Mouse (Mus musculus) forebrain, embryonic 14.5 days (tissue): Measurements from ENCODE around the gene Rnf135. TPM values are rescaled to one million over a fixed set of nuclear protein-coding genes. Genes with fewer than 3 reads are reported as not detected.
A peak's percentile ranks its signal among the peaks of the same experiment; 100 is the strongest.
"Not testable (repeated sequence)": the region's sequence is repeated elsewhere in the genome, so short reads cannot be mapped to it uniquely, and the experiment has no call there.

Experiments used
- ATAC-seq: fragments of 200-750 bp; cut with Nextera tagmentation; 2 replicates; pipeline ENCODE4 v1.8.0; 2017; ENCODE audit warnings: mild to moderate bottlenecking, moderate library complexity
- DNase-seq: peaks from one replicate; pipeline ENCODE4 v3.0.0-alpha.2; 2015; ENCODE audit warnings: low spot score
- H3K27ac ChIP-seq: fragments of 300-500 bp; sonication (generic); 2 replicates; pipeline ENCODE4 v1.5.1; 2014; ENCODE audit warnings: low read depth, mild to moderate bottlenecking, control low read depth, low read length, moderate library complexity
- H3K27me3 ChIP-seq: fragments of 300-500 bp; sonication (generic); replicated peaks from 2 replicates; pipeline ENCODE4 v1.6.1; 2014; ENCODE audit warnings: low read length, control low read depth, mixed read lengths; ENCODE audit not compliant: control insufficient read depth, insufficient read depth
- H3K36me3 ChIP-seq: fragments of 300-500 bp; sonication (generic); 2 replicates; pipeline ENCODE4 v1.6.1; 2014; ENCODE audit warnings: low read length, control low read depth; ENCODE audit not compliant: control insufficient read depth, insufficient read depth
- H3K4me1 ChIP-seq: fragments of 300-500 bp; sonication (generic); 2 replicates; pipeline ENCODE4 v1.6.1; 2014; ENCODE audit warnings: antibody characterized with exemption, low read length, control low read depth; ENCODE audit not compliant: control insufficient read depth, insufficient read depth
- H3K4me2 ChIP-seq: fragments of 300-500 bp; sonication (generic); 2 replicates; pipeline ENCODE4 v1.6.1; 2014; ENCODE audit warnings: mild to moderate bottlenecking, control low read depth, low read length
- H3K4me3 ChIP-seq: fragments of 300-500 bp; sonication (generic); 2 replicates; pipeline ENCODE4 v1.5.1; 2014; ENCODE audit warnings: low read depth, low read length, control low read depth
- H3K9ac ChIP-seq: fragments of 300-500 bp; sonication (generic); 2 replicates; pipeline ENCODE4 v1.6.1; 2014; ENCODE audit warnings: mild to moderate bottlenecking, low read length, control low read depth, moderate library complexity
- H3K9me3 ChIP-seq: fragments of 300-500 bp; sonication (generic); replicated peaks from 2 replicates; pipeline ENCODE4 v1.6.1; 2016; ENCODE audit warnings: low read length, control low read depth, mixed read lengths; ENCODE audit not compliant: control insufficient read depth
- WGBS: fragments of 180-500 bp; shearing (Covaris S2); extraction: QIAGEN DNeasy Blood & Tissue Kit; methylation state at CpG from one replicate; pipeline ENCODE4 v1.1.7; 2014; 5-methylcytosine and 5-hydroxymethylcytosine counted together
- polyA plus RNA-seq: library from polyadenylated mRNA; unstranded; fragments of >200 nt; fragmentation: Nextera tagmentation; extraction: Ambion mirVana; gene quantifications from 2 replicates; pipeline ENCODE4 v1.2.1, GENCODE M21; 2014

Rnf135 gene
- polyA plus RNA-seq, 1 experiment from 2014 or later: 2.4 TPM

DNA sequence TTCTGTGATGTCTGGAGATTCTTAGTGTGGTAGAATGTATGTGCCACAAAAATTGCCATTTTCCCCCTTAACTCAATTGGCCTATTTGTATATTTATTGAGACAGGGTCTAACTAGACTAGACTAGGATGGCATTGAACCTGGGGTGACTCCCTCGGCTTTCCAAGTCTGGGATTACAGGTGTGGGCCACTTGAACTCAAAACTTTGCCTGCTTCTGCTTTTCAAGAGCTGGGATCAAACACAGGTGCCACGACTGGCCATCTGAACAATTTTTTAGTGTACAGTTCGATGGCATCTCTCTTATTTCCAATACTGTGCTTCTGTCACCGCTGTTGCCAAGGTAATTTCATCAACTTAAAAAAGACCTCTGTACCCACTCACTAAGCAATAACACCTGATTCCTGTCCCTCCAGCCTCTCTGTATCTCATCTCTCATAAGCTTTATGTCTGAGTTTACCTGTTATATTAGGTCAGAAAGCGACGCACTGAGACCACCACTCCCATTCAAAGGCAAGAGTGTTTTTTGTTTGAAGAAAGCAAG, 950 bp downstream of the Rnf135 start:
- H3K4me1 ChIP-seq: no peaks in the 10 kb centered on the region
- DNase-seq (no peak), ATAC-seq (no peak)
- H3K36me3 ChIP-seq: no peaks in the 10 kb centered on the region
- H3K9ac ChIP-seq: no peak overlapping the region
- H3K27me3 ChIP-seq: no peaks in the 10 kb centered on the region
- H3K27ac ChIP-seq: no peak overlapping the region
- WGBS: 86% methylated on average over 6 of the region's 6 CpGs
- peak overlapping the region; percentile 63 for H3K4me2 ChIP-seq
- H3K9me3 ChIP-seq: no peaks in the 10 kb centered on the region
- H3K4me3 ChIP-seq: 0 out of 2 replicates have a peak overlapping the region, but pooled peaks have one; percentile 47

DNA sequence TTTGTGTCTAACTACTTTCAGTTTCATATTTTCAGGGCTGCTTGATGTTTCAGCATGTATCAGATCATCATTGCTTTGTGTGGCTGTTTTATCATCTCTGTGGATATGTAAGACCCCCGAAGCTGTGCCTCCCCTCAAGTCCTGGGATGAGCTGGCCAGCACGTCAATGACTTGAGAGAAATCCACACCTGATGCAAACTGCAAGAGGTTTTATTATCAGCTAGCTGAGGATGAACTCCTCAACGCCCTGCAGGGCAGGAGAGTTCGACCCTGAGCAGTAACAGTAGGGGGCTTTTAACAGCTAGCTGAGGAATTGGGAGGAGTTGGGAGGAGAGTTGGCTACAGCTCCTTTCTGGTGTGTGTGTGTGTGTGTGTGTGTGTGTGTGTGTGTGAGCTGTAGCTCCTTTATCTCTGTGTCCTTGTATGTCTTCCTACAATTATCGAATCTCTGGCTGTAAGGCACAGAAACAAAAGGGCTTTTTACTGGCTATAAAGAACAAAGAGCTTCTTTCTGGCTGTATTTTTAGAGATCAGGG, 1.9 kb downstream of the Rnf135 start:
- not testable (repeated sequence) for H3K4me2 ChIP-seq, DNase-seq, H3K4me1 ChIP-seq, ATAC-seq, H3K27me3 ChIP-seq, H3K4me3 ChIP-seq, H3K9me3 ChIP-seq, H3K9ac ChIP-seq, H3K27ac ChIP-seq, H3K36me3 ChIP-seq
- WGBS: 58% methylated on average over 5 of the region's 5 CpGs

DNA sequence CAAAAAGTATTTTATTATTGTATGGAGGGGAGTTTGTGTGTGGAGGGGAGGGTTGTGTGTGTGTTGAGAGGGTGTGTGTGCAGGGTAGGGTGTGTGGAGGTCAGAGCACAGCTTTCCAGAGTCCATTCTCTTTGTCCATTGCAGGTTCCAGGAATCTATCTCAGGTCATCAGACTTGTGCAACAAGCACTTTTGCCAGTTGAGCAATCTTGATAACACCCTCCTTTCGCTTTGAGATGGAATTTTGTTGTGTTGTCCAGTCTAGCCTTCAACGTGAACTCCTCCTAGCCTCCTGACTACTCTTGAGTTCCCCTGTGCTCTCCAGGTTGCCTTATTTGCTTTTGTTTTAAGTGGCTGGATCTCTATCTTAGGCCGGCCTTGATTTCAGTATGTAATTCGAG, 6.6 kb downstream of the Rnf135 start:
- Histone ChIP-seq H3K9me3 (no peaks in the 10 kb centered on the region), H3K36me3 (no peaks in the 10 kb centered on the region), H3K4me1 (no peaks in the 10 kb centered on the region), H3K27me3 (no peaks in the 10 kb centered on the region), H3K9ac (no peak overlapping the region), H3K4me2 (no peak overlapping the region), H3K4me3 (no peak overlapping the region), H3K27ac (no peak overlapping the region)
- no peak for ATAC-seq
- 74% methylated on average over 4 of the region's 4 CpGs for WGBS
- no peak for DNase-seq

DNA sequence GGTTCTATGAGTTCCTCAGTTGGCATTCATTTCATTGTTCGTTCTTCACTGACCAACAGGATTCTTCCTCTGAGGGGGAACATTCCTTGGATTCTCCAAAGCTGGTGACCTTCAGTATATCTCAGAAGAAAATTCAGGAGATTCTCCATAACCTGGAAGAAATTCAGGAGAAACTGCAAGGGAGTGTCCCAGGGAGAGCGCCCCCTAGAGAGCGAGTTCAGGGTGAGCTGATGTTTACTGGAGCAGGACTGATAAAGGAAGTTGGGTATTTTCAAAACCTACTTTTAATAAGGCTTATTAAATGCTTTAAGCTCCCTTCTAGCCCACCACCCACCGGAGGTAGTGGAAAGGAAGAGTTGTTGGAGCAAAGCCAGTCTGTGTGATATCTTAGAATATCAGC, 10.2 kb downstream of the Rnf135 start:
- 66% methylated on average over 4 of the region's 4 CpGs for WGBS
- Histone ChIP-seq H3K4me2 (no peak overlapping the region), H3K27ac (no peak overlapping the region), H3K4me1 (no peaks in the 10 kb centered on the region), H3K9ac (no peak overlapping the region), H3K36me3 (no peaks in the 10 kb centered on the region), H3K27me3 (no peaks in the 10 kb centered on the region), H3K9me3 (no peaks in the 10 kb centered on the region), H3K4me3 (no peak overlapping the region)
- DNase-seq (no peak), ATAC-seq (no peak)

DNA sequence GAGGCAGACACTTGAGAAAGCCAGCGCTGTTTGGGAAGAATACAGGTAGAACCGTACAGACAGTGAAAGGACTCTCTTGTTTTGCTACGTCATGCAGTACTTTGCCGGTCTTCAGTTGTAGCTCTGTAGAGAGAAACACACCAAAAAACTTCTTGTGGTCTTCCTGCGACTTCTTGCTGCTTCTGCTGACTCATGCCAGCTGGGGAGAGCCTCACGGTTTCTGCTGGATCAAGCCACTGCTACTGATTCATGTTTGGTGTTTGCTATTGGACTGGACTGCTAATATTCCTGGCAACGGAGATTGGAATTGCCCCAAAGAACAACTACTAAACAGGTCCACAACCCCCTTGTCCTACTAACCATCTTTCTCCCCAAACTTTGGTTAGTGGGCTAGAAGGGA, 12.7 kb downstream of the Rnf135 start:
- Histone ChIP-seq H3K4me1 (no peaks in the 10 kb centered on the region), H3K4me3 (no peak overlapping the region), H3K27me3 (no peaks in the 10 kb centered on the region), H3K9me3 (no peaks in the 10 kb centered on the region), H3K27ac (no peak overlapping the region), H3K36me3 (no peaks in the 10 kb centered on the region), H3K9ac (no peak overlapping the region), H3K4me2 (no peak overlapping the region)
- 87% methylated on average over 7 of the region's 7 CpGs for WGBS
- no peak for ATAC-seq
- no peak for DNase-seq

DNA sequence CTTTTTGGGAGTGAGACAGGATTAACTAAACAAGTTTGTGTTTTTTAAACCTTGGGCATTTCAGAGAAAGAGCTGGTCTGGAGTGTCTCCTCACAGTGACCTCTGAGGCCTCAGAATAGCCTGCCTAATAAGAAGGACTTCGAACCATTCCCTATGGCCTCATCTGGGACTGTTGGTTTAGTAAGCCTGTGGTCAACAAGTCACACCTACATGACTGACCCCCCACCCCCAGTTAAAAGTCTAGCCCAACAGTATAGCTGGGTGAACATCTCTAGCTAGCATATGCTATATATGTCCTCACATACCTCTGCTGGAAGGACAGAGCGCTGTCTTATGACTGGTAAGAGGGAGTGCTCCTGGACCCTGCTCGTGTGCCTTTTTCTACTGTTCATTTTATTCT, 15.7 kb downstream of the Rnf135 start:
- Histone ChIP-seq H3K27me3 (no peaks in the 10 kb centered on the region), H3K4me1 (no peaks in the 10 kb centered on the region), H3K9ac (no peak overlapping the region), H3K9me3 (no peaks in the 10 kb centered on the region), H3K4me3 (no peak overlapping the region), H3K27ac (no peak overlapping the region), H3K4me2 (no peak overlapping the region), H3K36me3 (no peaks in the 10 kb centered on the region)
- no peak for ATAC-seq
- DNase-seq: no peak
- 94% methylated on average over 3 of the region's 3 CpGs for WGBS

DNA sequence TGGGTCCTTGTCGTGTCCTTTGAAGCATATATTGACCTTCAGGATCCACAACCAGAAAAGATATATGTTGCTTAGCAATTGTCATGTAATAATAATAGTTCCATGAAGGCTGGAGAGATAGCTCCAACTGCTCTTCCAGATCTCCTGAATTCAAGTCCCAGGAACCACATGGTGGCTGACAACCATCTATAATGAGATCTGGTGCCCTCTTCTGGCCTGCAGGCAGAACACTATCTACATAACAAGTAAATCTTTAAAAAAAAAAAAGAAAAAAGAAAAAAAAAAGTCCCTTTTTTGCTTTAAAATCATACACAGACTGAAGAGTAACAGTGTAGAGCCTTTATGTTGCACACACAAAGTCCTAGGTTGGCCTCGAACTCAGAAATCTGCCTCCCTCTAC, 16.1 kb downstream of the Rnf135 start:
- Histone ChIP-seq H3K4me3 (no peak overlapping the region), H3K4me2 (no peak overlapping the region), H3K9me3 (no peaks in the 10 kb centered on the region), H3K27ac (no peak overlapping the region), H3K9ac (no peak overlapping the region), H3K27me3 (no peaks in the 10 kb centered on the region), H3K36me3 (no peaks in the 10 kb centered on the region), H3K4me1 (no peaks in the 10 kb centered on the region)
- DNase-seq: no peak
- 92% methylated on average over 2 of the region's 2 CpGs for WGBS
- ATAC-seq: no peak

DNA sequence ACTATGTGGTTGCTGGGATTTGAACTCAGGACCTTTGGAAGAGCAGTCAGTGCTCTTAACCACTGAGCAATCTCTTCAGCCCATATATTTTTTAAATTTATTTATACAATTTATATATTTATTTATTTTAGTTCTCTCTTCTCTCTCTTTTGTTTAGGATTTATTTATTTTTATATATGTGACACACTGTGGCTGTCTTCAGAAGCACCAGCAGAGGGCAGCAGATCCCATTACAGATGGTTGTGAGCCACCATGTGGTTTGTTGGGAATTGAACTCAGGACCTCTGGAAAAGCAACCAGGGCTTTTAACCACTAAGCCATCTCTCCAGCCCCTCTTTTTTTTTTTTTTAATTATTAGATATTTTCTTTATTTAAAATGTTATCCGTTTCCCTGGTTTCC, 16.7 kb downstream of the Rnf135 start:
- H3K4me2 ChIP-seq: no peak overlapping the region
- H3K36me3 ChIP-seq: no peaks in the 10 kb centered on the region
- H3K4me3 ChIP-seq: no peak overlapping the region
- ATAC-seq (no peak), DNase-seq (peak; percentile 24)
- H3K9me3 ChIP-seq: no peaks in the 10 kb centered on the region
- H3K9ac ChIP-seq: no peak overlapping the region
- H3K27me3 ChIP-seq: no peaks in the 10 kb centered on the region
- WGBS: 62% methylated on average over 1 of the region's 1 CpGs
- no peaks in the 10 kb centered on the region for H3K4me1 ChIP-seq
- H3K27ac ChIP-seq: no peak overlapping the region

DNA sequence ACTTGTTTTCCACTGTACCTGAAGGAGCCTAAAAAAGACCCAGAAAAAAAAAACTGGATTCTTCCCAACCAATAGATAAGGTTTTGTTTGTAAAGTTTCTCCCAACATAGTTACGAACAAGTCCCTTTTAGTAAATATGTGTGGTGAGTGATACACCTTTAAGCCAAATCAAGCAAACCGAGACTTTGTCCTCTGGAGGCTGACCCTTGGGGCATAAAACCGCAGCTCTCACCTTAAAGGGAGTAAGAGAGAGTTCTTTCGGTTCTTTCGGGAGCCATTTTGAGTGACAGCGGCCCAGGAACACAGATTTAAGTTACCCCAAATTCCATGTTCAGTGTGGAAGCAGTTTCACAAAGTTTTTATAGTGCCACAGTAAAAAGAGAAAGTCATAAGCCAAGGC, 18.6 kb downstream of the Rnf135 start:
- H3K27me3 ChIP-seq: no peaks in the 10 kb centered on the region

More for the DNA sequence above, 18.6 kb downstream of the Rnf135 start:
- Histone ChIP-seq H3K4me2 (no peak overlapping the region), H3K36me3 (no peaks in the 10 kb centered on the region), H3K9ac (no peak overlapping the region), H3K4me1 (no peaks in the 10 kb centered on the region), H3K9me3 (no peaks in the 10 kb centered on the region), H3K27ac (no peak overlapping the region), H3K4me3 (no peak overlapping the region)
- 83% methylated on average over 6 of the region's 6 CpGs for WGBS
- DNase-seq (no peak), ATAC-seq (no peak)
